In genomic region chr12:116084294-116084693, GRCm38 (mm10) we compare ENCODE assay signal across 25 mouse cellular contexts. TPM values are rescaled to one million over a fixed set of nuclear protein-coding genes. Genes with fewer than 3 reads are reported as not detected.
"Had no signal": no experiment of that assay in that cellular context is flagged by ENCODE, and none has a peak within 500 bp of the region (broad histone marks: within the 10 kb centered on the region; RNA-seq: fewer than 3 reads in every experiment).

No protein-coding gene starts in this region.

- H3K27ac ChIP-seq: embryonic facial prominence, embryonic 12.5 days; embryonic facial prominence, embryonic 13.5 days; embryonic facial prominence, embryonic 15.5 days; forebrain, embryonic 10.5 days; forebrain, embryonic 12.5 days; forebrain, embryonic 13.5 days; forebrain, embryonic 15.5 days; gastrocnemius, adult 2 months; heart, adult 2 months had no signal

- H3K4me1 ChIP-seq: embryonic facial prominence, embryonic 12.5 days; embryonic facial prominence, embryonic 13.5 days; embryonic facial prominence, embryonic 15.5 days; forebrain, embryonic 12.5 days; forebrain, embryonic 13.5 days; forebrain, embryonic 15.5 days had no signal

- H3K36me3 ChIP-seq: embryonic facial prominence, embryonic 12.5 days; embryonic facial prominence, embryonic 13.5 days; embryonic facial prominence, embryonic 15.5 days; forebrain, embryonic 10.5 days; forebrain, embryonic 12.5 days; forebrain, embryonic 15.5 days had no signal

- H3K4me2 ChIP-seq: embryonic facial prominence, embryonic 12.5 days; embryonic facial prominence, embryonic 13.5 days; embryonic facial prominence, embryonic 15.5 days; forebrain, embryonic 12.5 days; forebrain, embryonic 13.5 days; forebrain, embryonic 15.5 days had no signal

- H3K9ac ChIP-seq: embryonic facial prominence, embryonic 12.5 days; embryonic facial prominence, embryonic 13.5 days; embryonic facial prominence, embryonic 15.5 days; forebrain, embryonic 12.5 days; forebrain, embryonic 13.5 days; forebrain, embryonic 15.5 days; forebrain, postnatal 0 days had no signal

- ATAC-seq: forebrain, embryonic 13.5 days; forebrain, embryonic 14.5 days; forebrain, embryonic 15.5 days; forebrain, embryonic 16.5 days; forebrain, postnatal 0 days had no signal

- H3K4me3 ChIP-seq: embryonic facial prominence, embryonic 12.5 days; embryonic facial prominence, embryonic 13.5 days; embryonic facial prominence, embryonic 15.5 days; erythroblast, embryonic 14.5 days; forebrain, embryonic 10.5 days; forebrain, embryonic 12.5 days; forebrain, embryonic 13.5 days; forebrain, embryonic 15.5 days; gastrocnemius, adult 2 months; heart, adult 2 months had no signal

- DNase-seq: cerebellum, adult 18-20 months; cerebellum, adult 2 months; cerebellum, adult 8-10 months; cerebellum, postnatal 10 days; cerebellum, postnatal 14 days; cerebellum, postnatal 25 days; cerebellum, postnatal 36 days; embryo, embryonic 11 days; forebrain, postnatal 0 days; gastrocnemius, adult 2 months; gastrocnemius, postnatal 10 days; gastrocnemius, postnatal 14 days; gastrocnemius, postnatal 25 days; gastrocnemius, postnatal 36 days; heart, adult 2 months had no signal

- H3K9me3 ChIP-seq: embryonic facial prominence, embryonic 12.5 days; embryonic facial prominence, embryonic 13.5 days; embryonic facial prominence, embryonic 15.5 days; forebrain, embryonic 10.5 days; forebrain, embryonic 12.5 days; forebrain, embryonic 13.5 days; forebrain, embryonic 15.5 days had no signal

- H3K27me3 ChIP-seq: embryonic facial prominence, embryonic 12.5 days; embryonic facial prominence, embryonic 15.5 days; forebrain, embryonic 12.5 days; forebrain, embryonic 13.5 days; forebrain, embryonic 15.5 days had no signal

RNA-seq across cellular contexts. Expression of gene Vipr2, which starts 6.8 kb away (rescaled TPM):
- polyA plus RNA-seq: erythroblast, embryonic 14.5 days had no signal
